Mouse (Mus musculus): ENCODE measurements around the gene Zfp280d. TPM values are rescaled to one million over a fixed set of nuclear protein-coding genes. Genes with fewer than 3 reads are reported as not detected.

Zfp280d gene
- polyA plus RNA-seq, 1 experiment from 2014 or later = 38.7 TPM

GRCm38 (mm10) chr9:72275101-72275978 is 680 bp downstream of the Zfp280d start:
- 3% methylated on average over 28 of the region's 70 CpGs for WGBS
- H3K9ac ChIP-seq (ENCODE audit: low read length) = peak overlapping the region; percentile 95
- H3K4me2 ChIP-seq (ENCODE audit: low read length) = peak overlapping the region; percentile 88
- ATAC-seq (peak; percentile 83), DNase-seq (ENCODE audit: low spot score) (peak; percentile 71)
- peaks cover 7% of the 10 kb centered on the region for H3K4me1 ChIP-seq (ENCODE audit: control insufficient read depth, insufficient read depth, low read length)
- no peaks in the 10 kb centered on the region for H3K36me3 ChIP-seq (ENCODE audit: control insufficient read depth, insufficient read depth, low read length)
- no peaks in the 10 kb centered on the region for H3K27me3 ChIP-seq (replicated peaks; ENCODE audit: control insufficient read depth, insufficient read depth, low read length)
- peak overlapping the region; percentile 66 for H3K4me3 ChIP-seq (ENCODE audit: low read depth, low read length)
- peak overlapping the region; percentile 100 for H3K27ac ChIP-seq (ENCODE audit: low read depth, low read length)
- H3K9me3 ChIP-seq (replicated peaks; ENCODE audit: control insufficient read depth, low read length) = no peaks in the 10 kb centered on the region

GRCm38 (mm10) chr9:72275979-72276500 is 1.4 kb downstream of the Zfp280d start:
- WGBS = 48% methylated on average over 8 of the region's 8 CpGs
- H3K4me2 ChIP-seq (ENCODE audit: low read length) = peak overlapping the region; percentile 88

GRCm38 (mm10) chr9:72276941-72277340 is 2.3 kb downstream of the Zfp280d start:
- Histone ChIP-seq H3K9me3 (replicated peaks; ENCODE audit: control insufficient read depth, low read length) (no peaks in the 10 kb centered on the region), H3K27ac (ENCODE audit: low read depth, low read length) (no peak overlapping the region), H3K27me3 (replicated peaks; ENCODE audit: control insufficient read depth, insufficient read depth, low read length) (no peaks in the 10 kb centered on the region), H3K4me3 (ENCODE audit: low read depth, low read length) (no peak overlapping the region), H3K9ac (ENCODE audit: low read length) (peak overlapping the region; percentile 22; the same call in 1 of the 2 replicates), H3K4me1 (ENCODE audit: control insufficient read depth, insufficient read depth, low read length) (peaks cover 7% of the 10 kb centered on the region), H3K36me3 (ENCODE audit: control insufficient read depth, insufficient read depth, low read length) (no peaks in the 10 kb centered on the region), H3K4me2 (ENCODE audit: low read length) (peak overlapping the region; percentile 88)
- DNase-seq (ENCODE audit: low spot score) = no peak
- ATAC-seq = no peak

More at GRCm38 (mm10) chr9:72275979-72276500, 1.4 kb downstream of the Zfp280d start:
- peak overlapping the region; percentile 100 for H3K27ac ChIP-seq (ENCODE audit: low read depth, low read length)
- no peak for DNase-seq (ENCODE audit: low spot score)
- H3K27me3 ChIP-seq (replicated peaks; ENCODE audit: control insufficient read depth, insufficient read depth, low read length) = no peaks in the 10 kb centered on the region
- H3K9me3 ChIP-seq (replicated peaks; ENCODE audit: control insufficient read depth, low read length) = no peaks in the 10 kb centered on the region
- no peak for ATAC-seq
- H3K9ac ChIP-seq (ENCODE audit: low read length) = peak overlapping the region; percentile 95
- H3K4me1 ChIP-seq (ENCODE audit: control insufficient read depth, insufficient read depth, low read length) = peaks cover 7% of the 10 kb centered on the region
- H3K4me3 ChIP-seq (ENCODE audit: low read depth, low read length) = peak overlapping the region; percentile 66
- no peaks in the 10 kb centered on the region for H3K36me3 ChIP-seq (ENCODE audit: control insufficient read depth, insufficient read depth, low read length)

- Histone ChIP-seq H3K36me3 (ENCODE audit: control insufficient read depth, insufficient read depth, low read length) (no peaks in the 10 kb centered on the region), H3K9ac (ENCODE audit: low read length) (no peak overlapping the region), H3K9me3 (replicated peaks; ENCODE audit: control insufficient read depth, low read length) (no peaks in the 10 kb centered on the region), H3K4me3 (ENCODE audit: low read depth, low read length) (no peak overlapping the region), H3K27ac (ENCODE audit: low read depth, low read length) (no peak overlapping the region), H3K4me1 (ENCODE audit: control insufficient read depth, insufficient read depth, low read length) (peaks cover 7% of the 10 kb centered on the region), H3K27me3 (replicated peaks; ENCODE audit: control insufficient read depth, insufficient read depth, low read length) (no peaks in the 10 kb centered on the region), H3K4me2 (ENCODE audit: low read length) (no peak overlapping the region)
- 96% methylated on average over 4 of the region's 4 CpGs for WGBS
- ATAC-seq = no peak
- DNase-seq (ENCODE audit: low spot score) = no peak
Observed at GRCm38 (mm10) chr9:72279943-72280342, 5.3 kb downstream of the Zfp280d start.

GRCm38 (mm10) chr9:72287696-72288095 is 13.0 kb downstream of the Zfp280d start:
- Histone ChIP-seq H3K27me3 (replicated peaks; ENCODE audit: control insufficient read depth, insufficient read depth, low read length) (no peaks in the 10 kb centered on the region), H3K4me3 (ENCODE audit: low read depth, low read length) (no peak overlapping the region), H3K9ac (ENCODE audit: low read length) (no peak overlapping the region), H3K9me3 (replicated peaks; ENCODE audit: control insufficient read depth, low read length) (no peaks in the 10 kb centered on the region), H3K27ac (ENCODE audit: low read depth, low read length) (no peak overlapping the region), H3K4me1 (ENCODE audit: control insufficient read depth, insufficient read depth, low read length) (no peaks in the 10 kb centered on the region), H3K4me2 (ENCODE audit: low read length) (no peak overlapping the region), H3K36me3 (ENCODE audit: control insufficient read depth, insufficient read depth, low read length) (peaks cover 8% of the 10 kb centered on the region)
- 96% methylated on average over 2 of the region's 2 CpGs for WGBS
- DNase-seq (ENCODE audit: low spot score) (no peak), ATAC-seq (no peak)

GRCm38 (mm10) chr9:72288210-72288609 is 13.6 kb downstream of the Zfp280d start:
- no peak overlapping the region for H3K4me3 ChIP-seq (ENCODE audit: low read depth, low read length)
- H3K36me3 ChIP-seq (ENCODE audit: control insufficient read depth, insufficient read depth, low read length) = peaks cover 8% of the 10 kb centered on the region
- H3K9ac ChIP-seq (ENCODE audit: low read length) = no peak overlapping the region
- no peaks in the 10 kb centered on the region for H3K4me1 ChIP-seq (ENCODE audit: control insufficient read depth, insufficient read depth, low read length)
- H3K9me3 ChIP-seq (replicated peaks; ENCODE audit: control insufficient read depth, low read length) = no peaks in the 10 kb centered on the region
- H3K4me2 ChIP-seq (ENCODE audit: low read length) = no peak overlapping the region
- no peak for ATAC-seq
- no peak for DNase-seq (ENCODE audit: low spot score)
- WGBS = 78% methylated on average over 2 of the region's 2 CpGs
- no peaks in the 10 kb centered on the region for H3K27me3 ChIP-seq (replicated peaks; ENCODE audit: control insufficient read depth, insufficient read depth, low read length)
- no peak overlapping the region for H3K27ac ChIP-seq (ENCODE audit: low read depth, low read length)

GRCm38 (mm10) chr9:72289094-72289493 is 14.4 kb downstream of the Zfp280d start:
- no peak for DNase-seq (ENCODE audit: low spot score)
- H3K27me3 ChIP-seq (replicated peaks; ENCODE audit: control insufficient read depth, insufficient read depth, low read length) = no peaks in the 10 kb centered on the region
- H3K27ac ChIP-seq (ENCODE audit: low read depth, low read length) = no peak overlapping the region
- no peaks in the 10 kb centered on the region for H3K4me1 ChIP-seq (ENCODE audit: control insufficient read depth, insufficient read depth, low read length)
- no peak overlapping the region for H3K4me3 ChIP-seq (ENCODE audit: low read depth, low read length)
- no peaks in the 10 kb centered on the region for H3K9me3 ChIP-seq (replicated peaks; ENCODE audit: control insufficient read depth, low read length)
- WGBS = 91% methylated on average over 1 of the region's 1 CpGs
- peaks cover 8% of the 10 kb centered on the region for H3K36me3 ChIP-seq (ENCODE audit: control insufficient read depth, insufficient read depth, low read length)
- no peak overlapping the region for H3K9ac ChIP-seq (ENCODE audit: low read length)
- H3K4me2 ChIP-seq (ENCODE audit: low read length) = no peak overlapping the region
- ATAC-seq = no peak

GRCm38 (mm10) chr9:72294076-72294475 is 19.4 kb downstream of the Zfp280d start:
- ATAC-seq = no peak
- Histone ChIP-seq H3K9ac (ENCODE audit: low read length) (no peak overlapping the region), H3K4me1 (ENCODE audit: control insufficient read depth, insufficient read depth, low read length) (no peaks in the 10 kb centered on the region)

GRCm38 (mm10) chr9:72309765-72310164 is 35.1 kb downstream of the Zfp280d start:
- no peaks in the 10 kb centered on the region for H3K27me3 ChIP-seq (replicated peaks; ENCODE audit: control insufficient read depth, insufficient read depth, low read length)
- ATAC-seq = no peak
- H3K36me3 ChIP-seq (ENCODE audit: control insufficient read depth, insufficient read depth, low read length) = peaks cover 26% of the 10 kb centered on the region
- DNase-seq (ENCODE audit: low spot score) = no peak
- no peak overlapping the region for H3K9ac ChIP-seq (ENCODE audit: low read length)
- H3K9me3 ChIP-seq (replicated peaks; ENCODE audit: control insufficient read depth, low read length) = no peaks in the 10 kb centered on the region
- 94% methylated on average over 2 of the region's 2 CpGs for WGBS
- H3K4me2 ChIP-seq (ENCODE audit: low read length) = no peak overlapping the region
- no peaks in the 10 kb centered on the region for H3K4me1 ChIP-seq (ENCODE audit: control insufficient read depth, insufficient read depth, low read length)
- no peak overlapping the region for H3K27ac ChIP-seq (ENCODE audit: low read depth, low read length)
- no peak overlapping the region for H3K4me3 ChIP-seq (ENCODE audit: low read depth, low read length)

More at GRCm38 (mm10) chr9:72294076-72294475, 19.4 kb downstream of the Zfp280d start:
- no peak overlapping the region for H3K4me2 ChIP-seq (ENCODE audit: low read length)
- H3K36me3 ChIP-seq (ENCODE audit: control insufficient read depth, insufficient read depth, low read length) = peaks cover 4% of the 10 kb centered on the region; the same call in 1 of the 2 replicates
- no peaks in the 10 kb centered on the region for H3K27me3 ChIP-seq (replicated peaks; ENCODE audit: control insufficient read depth, insufficient read depth, low read length)
- H3K4me3 ChIP-seq (ENCODE audit: low read depth, low read length) = no peak overlapping the region
- no peak for DNase-seq (ENCODE audit: low spot score)
- no peaks in the 10 kb centered on the region for H3K9me3 ChIP-seq (replicated peaks; ENCODE audit: control insufficient read depth, low read length)
- no peak overlapping the region for H3K27ac ChIP-seq (ENCODE audit: low read depth, low read length)

Data from forebrain, embryonic 14.5 days (tissue).